Mouse (Mus musculus): ENCODE measurements around the gene Eif6.

GRCm38 (mm10) chr2:155784534-155784933 is 42.2 kb downstream of the Eif6 start:
- TF ChIP-seq CTCF (IDR thresholded peaks at IDR 0.05) (no peak), EP300 (IDR thresholded peaks at IDR 0.05) (no peak)

All from lung, postnatal 0 days (tissue).